35 mouse cellular contexts compared by ENCODE assay signal in genomic region chr1:62327743-62328142, GRCm38 (mm10).
"Had no signal": no experiment of that assay in that cellular context is flagged by ENCODE, and none has a peak within 500 bp of the region (broad histone marks: within the 10 kb centered on the region; RNA-seq: fewer than 3 reads in every experiment).

No protein-coding gene starts in this region.

- DNase-seq: heart, postnatal 10 days; heart, postnatal 14 days; heart, postnatal 36 days; heart, postnatal 4 days; kidney, adult 11 months; kidney, adult 18-20 months; kidney, adult 2 months; kidney, adult 8-10 months; kidney, adult 9 months; kidney, postnatal 10 days; kidney, postnatal 14 days; kidney, postnatal 25 days; kidney, postnatal 36 days; kidney, postnatal 4 days; layer of hippocampus, adult 9-11 months; layer of hippocampus, postnatal 36 days had no signal

- H3K27me3 ChIP-seq: heart, embryonic 12.5 days; heart, embryonic 13.5 days; heart, embryonic 15.5 days; hindbrain, embryonic 12.5 days; hindbrain, embryonic 13.5 days; hindbrain, embryonic 15.5 days; intestine, embryonic 15.5 days; kidney, embryonic 15.5 days had no signal

- H3K4me3 ChIP-seq: heart, embryonic 10.5 days; heart, embryonic 12.5 days; heart, embryonic 13.5 days; heart, embryonic 15.5 days; hindbrain, embryonic 10.5 days; hindbrain, embryonic 12.5 days; hindbrain, embryonic 13.5 days; hindbrain, embryonic 15.5 days; intestine, embryonic 15.5 days; kidney, embryonic 15.5 days; layer of hippocampus, adult 2 months had no signal

- H3K4me2 ChIP-seq: heart, embryonic 11.5 days; heart, embryonic 12.5 days; heart, embryonic 13.5 days; heart, embryonic 15.5 days; hindbrain, embryonic 12.5 days; hindbrain, embryonic 13.5 days; hindbrain, embryonic 14.5 days; hindbrain, embryonic 15.5 days; intestine, embryonic 15.5 days; kidney, embryonic 15.5 days had no signal

- ATAC-seq: hindbrain, embryonic 16.5 days; hindbrain, postnatal 0 days; inflammation-experienced regulatory T-cells, adult 6 months; intestine, embryonic 15.5 days; intestine, embryonic 16.5 days; intestine, postnatal 0 days had no signal

- H3K4me1 ChIP-seq: hindbrain, embryonic 15.5 days; intestine, embryonic 15.5 days had no signal

- H3K9ac ChIP-seq: heart, embryonic 12.5 days; heart, embryonic 13.5 days; heart, embryonic 15.5 days; hindbrain, embryonic 12.5 days; hindbrain, embryonic 13.5 days; hindbrain, embryonic 14.5 days; hindbrain, embryonic 15.5 days; intestine, embryonic 15.5 days; kidney, embryonic 15.5 days had no signal

- H3K27ac ChIP-seq: heart, embryonic 10.5 days; hindbrain, embryonic 10.5 days; hindbrain, embryonic 12.5 days; hindbrain, embryonic 13.5 days; hindbrain, embryonic 14.5 days; hindbrain, embryonic 15.5 days; hindbrain, postnatal 0 days; intestine, embryonic 15.5 days; kidney, embryonic 15.5 days; kidney, postnatal 0 days; layer of hippocampus, adult 2 months had no signal

- H3K36me3 ChIP-seq: heart, embryonic 10.5 days; heart, embryonic 12.5 days; heart, embryonic 13.5 days; heart, embryonic 15.5 days; hindbrain, embryonic 10.5 days; hindbrain, embryonic 12.5 days; hindbrain, embryonic 13.5 days; hindbrain, embryonic 15.5 days; intestine, embryonic 15.5 days; kidney, embryonic 15.5 days had no signal

- H3K9me3 ChIP-seq: heart, embryonic 10.5 days; heart, embryonic 12.5 days; heart, embryonic 13.5 days; heart, embryonic 15.5 days; hindbrain, embryonic 10.5 days; hindbrain, embryonic 12.5 days; hindbrain, embryonic 13.5 days; hindbrain, embryonic 15.5 days; intestine, embryonic 15.5 days; kidney, embryonic 15.5 days had no signal
